Mouse (Mus musculus) stomach, postnatal 0 days (tissue): ENCODE data around the gene Srpr. TPM values are rescaled to one million over a fixed set of nuclear protein-coding genes. Genes with fewer than 3 reads are reported as not detected.

Experiments
- ATAC-seq: fragments of 200-750 bp; cut with Nextera tagmentation; 2 replicates; pipeline ENCODE4 v1.8.0; 2017; ENCODE audit not compliant: low FRiP score, low TSS enrichment
- DNase-seq: peaks from one replicate; pipeline ENCODE4 v3.0.0-alpha.2; 2016; ENCODE audit warnings: low spot score
- H3K27ac ChIP-seq: fragments of 300-500 bp; sonication (generic); replicated peaks from 2 replicates; pipeline ENCODE4 v1.5.1; 2014; ENCODE audit warnings: mild to moderate bottlenecking, control low read depth
- H3K27me3 ChIP-seq: fragments of 300-500 bp; sonication (generic); 2 replicates; pipeline ENCODE4 v1.6.1; 2014; ENCODE audit warnings: low read length; ENCODE audit not compliant: control insufficient read depth, insufficient read depth
- H3K36me3 ChIP-seq: fragments of 300-500 bp; sonication (generic); 2 replicates; pipeline ENCODE4 v1.6.1; 2014; ENCODE audit warnings: low read length, mixed read lengths; ENCODE audit not compliant: control insufficient read depth, insufficient read depth
- H3K4me1 ChIP-seq: fragments of 300-500 bp; sonication (generic); replicated peaks from 2 replicates; pipeline ENCODE4 v1.6.1; 2014; ENCODE audit warnings: antibody characterized with exemption; ENCODE audit not compliant: control insufficient read depth, insufficient read depth
- H3K4me2 ChIP-seq: fragments of 300-500 bp; sonication (generic); replicated peaks from 2 replicates; pipeline ENCODE4 v1.6.1; 2014; ENCODE audit warnings: low read depth, mild to moderate bottlenecking, control low read depth, moderate library complexity
- H3K4me3 ChIP-seq: fragments of 300-500 bp; sonication (generic); 2 replicates; pipeline ENCODE4 v1.5.1; 2014; ENCODE audit warnings: low read depth, low read length, control low read depth
- H3K9ac ChIP-seq: fragments of 300-500 bp; sonication (generic); 2 replicates; pipeline ENCODE4 v1.6.1; 2014; ENCODE audit warnings: mild to moderate bottlenecking, low read length, control low read depth, mixed read lengths
- H3K9me3 ChIP-seq: fragments of 300-500 bp; sonication (generic); 2 replicates; pipeline ENCODE4 v1.6.1; 2016; ENCODE audit warnings: low read length; ENCODE audit not compliant: control insufficient read depth
- CTCF ChIP-seq: IDR thresholded peaks from 2 replicates; pipeline ENCODE4 v1.5.1; 2016; ENCODE audit warnings: antibody characterized with exemption, low read depth, mild to moderate bottlenecking, moderate library complexity
- EP300 ChIP-seq: optimal IDR thresholded peaks from 2 replicates; pipeline ENCODE3; 2016; ENCODE audit warnings: antibody characterized with exemption
- WGBS: fragments of 180-500 bp; shearing (Covaris S2); extraction: QIAGEN DNeasy Blood & Tissue Kit; methylation state at CpG from one replicate; pipeline ENCODE4 v1.1.7; 2014; 5-methylcytosine and 5-hydroxymethylcytosine counted together
- polyA plus RNA-seq: library from polyadenylated mRNA; unstranded; fragments of >200 nt; fragmentation: Nextera tagmentation; extraction: Ambion mirVana; gene quantifications from 2 replicates; pipeline ENCODE4 v1.2.1, GENCODE M21; 2015

The Srpr gene
- 115 and 129 TPM in 2 replicates for polyA plus RNA-seq

- Histone ChIP-seq H3K36me3 (no peaks in the 10 kb centered on the region), H3K9me3 (no peaks in the 10 kb centered on the region), H3K9ac (peak within 1 kb of the TSS; percentile 86), H3K4me3 (peak within 1 kb of the TSS; percentile 72), H3K27ac (peak within 1 kb of the TSS; percentile 94), H3K27me3 (no peaks in the 10 kb centered on the region), H3K4me1 (no peaks in the 10 kb centered on the region), H3K4me2 (peak within 1 kb of the TSS; percentile 85)
- WGBS, result under 1% methylated on average over 35 of the region's 44 CpGs
- TF ChIP-seq CTCF (peak; percentile 88), EP300 (no peak)
- ATAC-seq, result peak; percentile 97
- peak; percentile 95 for DNase-seq
Observed at GRCm38 (mm10) chr9:35199772-35200471, at the start of gene Srpr, which contains the start of gene Tirap. TSS of gene Srpr (plus strand) at chr9:35200175. TSS of gene Tirap (minus strand) at chr9:35200291.

GRCm38 (mm10) chr9:35152923-35153322 lies 47.1 kb upstream of the Srpr start:
- Histone ChIP-seq H3K4me2 (no peak overlapping the region), H3K4me1 (no peaks in the 10 kb centered on the region; the same call in 1 of the 2 replicates), H3K4me3 (no peak overlapping the region), H3K9me3 (no peaks in the 10 kb centered on the region), H3K27me3 (no peaks in the 10 kb centered on the region), H3K36me3 (no peaks in the 10 kb centered on the region), H3K27ac (no peak overlapping the region), H3K9ac (no peak overlapping the region)
- WGBS, result 78% methylated on average over 1 of the region's 1 CpGs
- no peak for DNase-seq
- TF ChIP-seq EP300 (no peak), CTCF (no peak)
- no peak for ATAC-seq

DNA sequence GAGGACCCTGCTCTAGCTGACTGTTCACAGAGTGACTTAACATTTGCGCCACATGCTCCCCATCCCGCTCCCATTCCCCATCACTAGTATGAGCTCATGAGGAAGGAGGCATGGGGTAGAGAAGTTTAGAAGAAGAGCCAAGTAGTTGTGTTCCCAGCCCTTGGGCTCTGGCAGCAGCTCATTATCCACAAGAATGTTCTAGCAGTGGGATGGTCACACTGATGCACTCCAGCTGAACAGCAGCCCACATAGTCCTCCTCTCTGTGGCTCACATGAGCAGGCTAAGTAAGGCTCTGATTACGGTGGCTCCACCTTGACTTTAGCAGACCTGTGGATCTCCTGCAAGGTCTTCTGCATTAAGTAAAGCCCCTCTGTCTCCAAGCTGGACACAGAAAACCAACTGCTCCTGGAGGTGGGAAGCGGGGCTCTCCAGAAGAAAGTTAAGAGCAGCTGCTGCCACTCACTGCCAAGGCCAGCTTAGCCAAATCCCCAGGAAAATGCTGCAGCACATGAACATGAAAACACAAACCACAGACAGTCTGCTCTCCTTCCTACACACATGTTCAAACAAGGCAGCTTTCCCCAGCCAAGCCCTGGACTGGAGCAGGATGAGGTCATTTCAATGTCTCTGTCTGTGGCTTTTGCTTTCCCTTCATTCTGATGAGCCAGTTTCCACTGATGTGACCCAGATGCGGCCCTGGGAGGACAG lies 43.8 kb upstream of the Srpr start:
- DNase-seq, result no peak
- H3K4me3 ChIP-seq, result no peak overlapping the region
- H3K36me3 ChIP-seq, result no peaks in the 10 kb centered on the region
- no peaks in the 10 kb centered on the region for H3K9me3 ChIP-seq
- peak overlapping the region; percentile 77 for H3K27ac ChIP-seq
- H3K27me3 ChIP-seq, result no peaks in the 10 kb centered on the region
- ATAC-seq, result peak; percentile 85
- H3K4me1 ChIP-seq, result no peaks in the 10 kb centered on the region; the same call in 1 of the 2 replicates
- no peak for TF ChIP-seq EP300
- no peak for TF ChIP-seq CTCF
- 46% methylated on average over 5 of the region's 5 CpGs for WGBS
- H3K9ac ChIP-seq, result no peak overlapping the region
- no peak overlapping the region for H3K4me2 ChIP-seq

DNA sequence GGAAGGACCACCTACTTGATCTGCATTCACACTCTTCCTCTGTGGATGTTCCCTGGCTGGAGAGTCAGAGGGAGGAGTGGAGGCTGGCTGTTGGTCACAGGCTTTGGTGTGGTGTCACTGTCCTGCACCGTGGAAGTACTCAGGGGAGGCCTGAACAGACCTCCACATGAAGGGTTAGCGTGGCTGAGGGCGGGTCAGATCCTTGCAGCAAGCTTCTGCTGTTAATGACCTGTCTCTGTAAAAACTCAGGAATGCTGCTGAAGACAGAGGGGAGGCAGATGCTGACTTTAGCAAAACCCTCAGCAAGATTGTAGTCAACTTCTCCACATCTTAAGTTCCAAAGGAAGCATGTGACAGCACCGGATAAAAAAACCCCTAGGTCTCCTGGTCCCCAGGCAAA lies 43.1 kb upstream of the Srpr start:
- WGBS, result 74% methylated on average over 4 of the region's 4 CpGs
- peak; percentile 18; the same call in 1 of the 2 replicates for ATAC-seq
- Histone ChIP-seq H3K9me3 (no peaks in the 10 kb centered on the region), H3K36me3 (no peaks in the 10 kb centered on the region), H3K9ac (no peak overlapping the region), H3K4me2 (no peak overlapping the region), H3K4me1 (no peaks in the 10 kb centered on the region; the same call in 1 of the 2 replicates), H3K27ac (peak overlapping the region; percentile 77), H3K27me3 (no peaks in the 10 kb centered on the region), H3K4me3 (no peak overlapping the region)
- TF ChIP-seq CTCF (no peak), EP300 (no peak)
- no peak for DNase-seq

GRCm38 (mm10) chr9:35158477-35158876 lies 41.5 kb upstream of the Srpr start:
- H3K4me1 ChIP-seq, result no peaks in the 10 kb centered on the region; the same call in 1 of the 2 replicates
- ATAC-seq, result no peak
- no peak overlapping the region for H3K4me3 ChIP-seq
- DNase-seq, result no peak
- no peak overlapping the region for H3K9ac ChIP-seq
- H3K27ac ChIP-seq, result no peak overlapping the region
- H3K4me2 ChIP-seq, result no peak overlapping the region
- H3K36me3 ChIP-seq, result no peaks in the 10 kb centered on the region
- WGBS, result 90% methylated on average over 3 of the region's 3 CpGs
- no peaks in the 10 kb centered on the region for H3K9me3 ChIP-seq
- no peaks in the 10 kb centered on the region for H3K27me3 ChIP-seq
- no peak for TF ChIP-seq CTCF
- TF ChIP-seq EP300, result no peak

DNA sequence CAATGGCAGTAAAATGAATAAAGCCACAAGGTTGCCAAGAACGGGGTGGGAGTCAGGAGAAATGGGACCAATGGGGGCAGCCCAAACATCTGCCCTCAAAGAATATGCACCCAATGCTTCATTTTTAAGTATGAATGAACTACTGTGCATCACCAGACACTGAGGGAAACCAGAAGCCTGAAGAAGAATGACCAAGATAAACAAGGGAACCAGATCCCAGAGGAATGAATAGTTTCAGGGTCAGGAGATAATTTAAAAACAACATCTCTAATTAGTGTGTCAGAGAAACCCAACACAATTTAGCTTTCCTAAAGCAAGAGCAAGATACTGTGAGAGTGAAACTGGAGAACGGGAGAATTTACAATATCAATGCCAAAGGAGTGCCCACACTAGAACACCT lies 39.3 kb upstream of the Srpr start:
- DNase-seq (no peak), ATAC-seq (no peak)
- H3K27me3 ChIP-seq, result no peaks in the 10 kb centered on the region
- no peak overlapping the region for H3K4me2 ChIP-seq
- no peak overlapping the region for H3K9ac ChIP-seq
- H3K27ac ChIP-seq, result no peak overlapping the region
- H3K9me3 ChIP-seq, result no peaks in the 10 kb centered on the region
- no peaks in the 10 kb centered on the region; the same call in 1 of the 2 replicates for H3K4me1 ChIP-seq
- no peaks in the 10 kb centered on the region for H3K36me3 ChIP-seq
- 67% methylated on average over 2 of the region's 2 CpGs for WGBS
- H3K4me3 ChIP-seq, result no peak overlapping the region
- TF ChIP-seq EP300 (no peak), CTCF (no peak)
